Comparison of ENCODE assay signal across 8 mouse cellular contexts in genomic region chr3:127780021-127780644, GRCm38 (mm10). TPM values are rescaled to one million over a fixed set of nuclear protein-coding genes. Genes with fewer than 3 reads are reported as not detected.
DNase-seq lines count a peak whose midpoint lies in the region; ATAC-seq lines count a peak whose summit lies in the region.

TSS of gene Alpk1 (minus strand) at chr3:127780527.

- no peaks in the 10 kb centered on the region for H3K9me3 ChIP-seq in forebrain, embryonic 11.5 days (ENCODE audit: control insufficient read depth, low read length)
- H3K9me3 ChIP-seq in lung, embryonic 16.5 days (ENCODE audit: control insufficient read depth, low read length), result no peaks in the 10 kb centered on the region

- H3K9ac ChIP-seq in forebrain, embryonic 11.5 days (ENCODE audit: low read length), result no peak within 1 kb of the TSS; the same call in 1 of the 2 replicates
- H3K9ac ChIP-seq in lung, embryonic 16.5 days (ENCODE audit: low read length), result peak within 1 kb of the TSS; percentile 62

- H3K27me3 ChIP-seq in forebrain, embryonic 11.5 days (ENCODE audit: control insufficient read depth, insufficient read depth, low read length), result no peaks in the 10 kb centered on the region
- H3K27me3 ChIP-seq in lung, embryonic 16.5 days (ENCODE audit: control insufficient read depth, insufficient read depth, low read depth, low read length), result no peaks in the 10 kb centered on the region

- H3K4me3 ChIP-seq in forebrain, embryonic 11.5 days (ENCODE audit: low read depth, low read length), result peak within 1 kb of the TSS; percentile 20
- H3K4me3 ChIP-seq in lung, embryonic 16.5 days (ENCODE audit: low read length), result peak within 1 kb of the TSS; percentile 60

- no peaks in the 10 kb centered on the region for H3K36me3 ChIP-seq in forebrain, embryonic 11.5 days (ENCODE audit: control insufficient read depth, insufficient read depth, low read length)
- no peaks in the 10 kb centered on the region for H3K36me3 ChIP-seq in lung, embryonic 16.5 days (ENCODE audit: control insufficient read depth, insufficient read depth, low read length)

- peak within 1 kb of the TSS; percentile 50 for H3K4me2 ChIP-seq in forebrain, embryonic 11.5 days (ENCODE audit: low read depth, low read length, severe bottlenecking)
- H3K4me2 ChIP-seq in lung, embryonic 16.5 days (ENCODE audit: low read depth, low read length), result peak within 1 kb of the TSS; percentile 75

- WGBS in forebrain, embryonic 11.5 days, result 3% methylated on average over 24 of the region's 24 CpGs
- under 1% methylated on average over 24 of the region's 24 CpGs for WGBS in lung, embryonic 16.5 days

- DNase-seq in CD4-positive, CD25-positive, alpha-beta regulatory T cell, adult 2 months (ENCODE audit: low read depth, low spot score), result peak; percentile 81
- peak; percentile 77 for DNase-seq in adrenal gland, postnatal 10 days
- peak; percentile 77 for DNase-seq in forebrain, embryonic 11.5 days (ENCODE audit: low spot score)
- DNase-seq in heart, postnatal 25 days (ENCODE audit: low spot score), result peak; percentile 72
- DNase-seq in layer of hippocampus, adult 18-20 months (ENCODE audit: low spot score in 2 of 2), result peak; percentile 16 to 55
- DNase-seq in ovary, adult 18-20 months (ENCODE audit: low spot score), result peak; percentile 46
- DNase-seq in thymus, postnatal 36 days, result peak; percentile 76 to 78

- ATAC-seq in forebrain, embryonic 11.5 days (replicated peaks; ENCODE audit: low FRiP score), result peak; percentile 64; the same call in 1 of the 2 replicates
- ATAC-seq in lung, embryonic 16.5 days (ENCODE audit: low read depth), result peak; percentile 87

- intact Hi-C loops in heart, postnatal 25 days (cut with DNase I), result no loop called here

- H3K27ac ChIP-seq in forebrain, embryonic 11.5 days (ENCODE audit: low read depth, low read length), result no peak within 1 kb of the TSS
- H3K27ac ChIP-seq in lung, embryonic 16.5 days (ENCODE audit: low read length), result peak within 1 kb of the TSS; percentile 59

- H3K4me1 ChIP-seq in forebrain, embryonic 11.5 days (replicated peaks; ENCODE audit: control insufficient read depth, insufficient read depth, low read length), result peaks cover 2% of the 10 kb centered on the region; the same call in 1 of the 2 replicates
- no peaks in the 10 kb centered on the region for H3K4me1 ChIP-seq in lung, embryonic 16.5 days (replicated peaks; ENCODE audit: control insufficient read depth, insufficient read depth, low read length)

RNA-seq across cellular contexts. Expression of gene Alpk1, which starts in this region (rescaled TPM):
- total RNA-seq in adrenal gland, postnatal 10 days (2021), result 1 to 10 TPM; 6.7 to 7.0 TPM
- polyA plus RNA-seq in forebrain, embryonic 11.5 days (2014; fragmentation: Nextera tagmentation; extraction: Ambion mirVana), result 0.80 and 1.3 TPM in 2 replicates
- 1 to 10 TPM; 2.4 to 3.9 TPM for total RNA-seq in heart, postnatal 25 days (2021)
- total RNA-seq in layer of hippocampus, adult 18-20 months (2021), result 1 to 10 TPM; 8.8 to 9.3 TPM
- 1.6 and 2.1 TPM in 2 replicates for polyA plus RNA-seq in lung, embryonic 16.5 days (2015; fragmentation: Nextera tagmentation; extraction: Ambion mirVana)
